Mouse (Mus musculus): ENCODE measurements around the gene Rnf43. TPM values are rescaled to one million over a fixed set of nuclear protein-coding genes. Genes with fewer than 3 reads are reported as not detected.

Rnf43 gene
- total and polyA plus RNA-seq, 2 experiments from 2014 or later = 0.79 to 1.8 TPM

GRCm38 (mm10) chr11:87737175-87737740 lies 74.7 kb downstream of the Rnf43 start, which contains the start of gene Supt4a:
Supt4a (plus strand) TSS chr11:87737552.
- DNase-seq = peak; percentile 100
- H3K9ac ChIP-seq = peak within 1 kb of the TSS; percentile 78
- H3K4me3 ChIP-seq (ENCODE audit: low read depth, low read length) = peak within 1 kb of the TSS; percentile 73
- WGBS = 3% methylated on average over 57 of the region's 57 CpGs
- H3K4me1 ChIP-seq (ENCODE audit: insufficient read depth) = 0 out of 2 replicates have a peak, but pooled peaks cover 5% of the 10 kb centered on the region
- no peaks in the 10 kb centered on the region; the same call in 1 of the 2 replicates for H3K27me3 ChIP-seq (ENCODE audit: insufficient read depth, low read length)
- no peak for TF ChIP-seq CTCF (IDR thresholded peaks at IDR 0.05; ENCODE audit: low read depth)
- ATAC-seq = peak; percentile 96
- H3K9me3 ChIP-seq (ENCODE audit: low read length) = no peaks in the 10 kb centered on the region
- peaks cover 25% of the 10 kb centered on the region for H3K36me3 ChIP-seq (ENCODE audit: insufficient read depth)
- peak within 1 kb of the TSS; percentile 96 for H3K4me2 ChIP-seq (ENCODE audit: low read depth)
- H3K27ac ChIP-seq (ENCODE audit: low read depth, low read length) = peak within 1 kb of the TSS; percentile 82

GRCm38 (mm10) chr11:87743691-87744090 lies 81.2 kb downstream of the Rnf43 start:
- no peak overlapping the region for H3K4me3 ChIP-seq (ENCODE audit: low read depth, low read length)
- no peak overlapping the region for H3K27ac ChIP-seq (ENCODE audit: low read depth, low read length)
- 96% methylated on average over 3 of the region's 3 CpGs for WGBS
- H3K4me1 ChIP-seq (ENCODE audit: insufficient read depth) = no peaks in the 10 kb centered on the region
- H3K36me3 ChIP-seq (ENCODE audit: insufficient read depth) = peaks cover 39% of the 10 kb centered on the region
- H3K27me3 ChIP-seq (ENCODE audit: insufficient read depth, low read length) = no peaks in the 10 kb centered on the region
- no peak overlapping the region for H3K4me2 ChIP-seq (ENCODE audit: low read depth)
- DNase-seq = no peak
- H3K9ac ChIP-seq = no peak overlapping the region
- TF ChIP-seq CTCF (IDR thresholded peaks at IDR 0.05; ENCODE audit: low read depth) = no peak
- ATAC-seq = no peak
- no peaks in the 10 kb centered on the region for H3K9me3 ChIP-seq (ENCODE audit: low read length)

GRCm38 (mm10) chr11:87744964-87745363 lies 82.4 kb downstream of the Rnf43 start:
- peaks cover 31% of the 10 kb centered on the region for H3K36me3 ChIP-seq (ENCODE audit: insufficient read depth)
- no peaks in the 10 kb centered on the region for H3K4me1 ChIP-seq (ENCODE audit: insufficient read depth)
- H3K9ac ChIP-seq = no peak overlapping the region
- H3K4me3 ChIP-seq (ENCODE audit: low read depth, low read length) = no peak overlapping the region
- no peaks in the 10 kb centered on the region for H3K27me3 ChIP-seq (ENCODE audit: insufficient read depth, low read length)
- ATAC-seq = no peak
- DNase-seq = no peak
- H3K27ac ChIP-seq (ENCODE audit: low read depth, low read length) = no peak overlapping the region
- no peaks in the 10 kb centered on the region for H3K9me3 ChIP-seq (ENCODE audit: low read length)
- no peak overlapping the region for H3K4me2 ChIP-seq (ENCODE audit: low read depth)
- 77% methylated on average over 4 of the region's 4 CpGs for WGBS
- no peak for TF ChIP-seq CTCF (IDR thresholded peaks at IDR 0.05; ENCODE audit: low read depth)

- Histone ChIP-seq H3K4me1 (ENCODE audit: insufficient read depth) (no peaks in the 10 kb centered on the region), H3K27me3 (ENCODE audit: insufficient read depth, low read length) (no peaks in the 10 kb centered on the region), H3K9ac (no peak overlapping the region), H3K27ac (ENCODE audit: low read depth, low read length) (no peak overlapping the region), H3K4me3 (ENCODE audit: low read depth, low read length) (no peak overlapping the region), H3K36me3 (ENCODE audit: insufficient read depth) (peaks cover 23% of the 10 kb centered on the region), H3K9me3 (ENCODE audit: low read length) (no peaks in the 10 kb centered on the region), H3K4me2 (ENCODE audit: low read depth) (no peak overlapping the region)
- 85% methylated on average over 9 of the region's 9 CpGs for WGBS
- no peak for DNase-seq
- TF ChIP-seq CTCF (IDR thresholded peaks at IDR 0.05; ENCODE audit: low read depth) = no peak
- no peak for ATAC-seq
Observed at GRCm38 (mm10) chr11:87745632-87746555, 83.4 kb downstream of the Rnf43 start.

GRCm38 (mm10) chr11:87747312-87747711 lies 84.8 kb downstream of the Rnf43 start:
- no peak for ATAC-seq
- no peaks in the 10 kb centered on the region for H3K9me3 ChIP-seq (ENCODE audit: low read length)
- H3K4me2 ChIP-seq (ENCODE audit: low read depth) = no peak overlapping the region
- 93% methylated on average over 4 of the region's 5 CpGs for WGBS
- no peaks in the 10 kb centered on the region for H3K4me1 ChIP-seq (ENCODE audit: insufficient read depth)
- no peak for DNase-seq
- H3K36me3 ChIP-seq (ENCODE audit: insufficient read depth) = peaks cover 13% of the 10 kb centered on the region
- no peak overlapping the region for H3K27ac ChIP-seq (ENCODE audit: low read depth, low read length)
- TF ChIP-seq CTCF (IDR thresholded peaks at IDR 0.05; ENCODE audit: low read depth) = no peak
- H3K4me3 ChIP-seq (ENCODE audit: low read depth, low read length) = no peak overlapping the region
- H3K27me3 ChIP-seq (ENCODE audit: insufficient read depth, low read length) = no peaks in the 10 kb centered on the region
- no peak overlapping the region for H3K9ac ChIP-seq

- DNase-seq (peak; percentile 51), ATAC-seq (peak; percentile 54)
- H3K27me3 ChIP-seq (ENCODE audit: insufficient read depth, low read length) = no peaks in the 10 kb centered on the region
- H3K36me3 ChIP-seq (ENCODE audit: insufficient read depth) = peaks cover 10% of the 10 kb centered on the region
- H3K4me1 ChIP-seq (ENCODE audit: insufficient read depth) = no peaks in the 10 kb centered on the region
- TF ChIP-seq CTCF (IDR thresholded peaks at IDR 0.05; ENCODE audit: low read depth) = no peak
- H3K9me3 ChIP-seq (ENCODE audit: low read length) = no peaks in the 10 kb centered on the region
- no peak overlapping the region for H3K4me2 ChIP-seq (ENCODE audit: low read depth)
- H3K4me3 ChIP-seq (ENCODE audit: low read depth, low read length) = no peak overlapping the region
- H3K9ac ChIP-seq = no peak overlapping the region
- H3K27ac ChIP-seq (ENCODE audit: low read depth, low read length) = peak overlapping the region; percentile 29; the same call in 1 of the 2 replicates
- WGBS = 75% methylated on average over 7 of the region's 7 CpGs
Observed at GRCm38 (mm10) chr11:87747716-87748115, 85.2 kb downstream of the Rnf43 start.
